Mouse (Mus musculus): ENCODE data around the gene AI597479. TPM values are rescaled to one million over a fixed set of nuclear protein-coding genes. Genes with fewer than 3 reads are reported as not detected.

AI597479 gene
- polyA plus RNA-seq, 1 experiment: 27.7 TPM

DNA sequence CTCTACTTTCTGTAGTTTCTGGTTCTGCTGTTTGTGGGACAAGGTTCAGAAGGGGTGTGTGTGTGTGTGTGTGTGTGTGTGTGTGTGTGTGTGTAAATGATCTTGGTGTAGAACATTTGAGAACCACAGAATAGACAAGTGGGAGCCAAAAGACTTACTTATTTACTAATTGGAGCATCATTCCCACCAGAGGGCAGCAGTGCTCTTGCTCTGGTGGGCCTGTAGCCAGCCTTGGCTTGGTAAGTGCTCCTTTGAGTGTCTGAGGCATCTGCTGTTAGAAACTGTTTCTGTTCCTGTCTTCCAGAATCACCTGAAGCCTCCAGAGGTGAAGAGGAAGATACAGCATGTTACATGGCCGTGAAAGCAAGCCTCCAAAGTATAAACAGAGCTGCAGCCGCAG, 14.4 kb downstream of the AI597479 start:
- H3K27ac ChIP-seq (ENCODE audit: insufficient read depth, low read length): no peak overlapping the region
- H3K9me3 ChIP-seq (replicated peaks; ENCODE audit: control insufficient read depth, insufficient read depth, low read length, poor library complexity, severe bottlenecking): no peaks in the 10 kb centered on the region
- H3K27me3 ChIP-seq (ENCODE audit: control insufficient read depth, insufficient read depth, low read length, poor library complexity, severe bottlenecking): no peaks in the 10 kb centered on the region
- no peak overlapping the region for H3K9ac ChIP-seq (ENCODE audit: low read depth, poor library complexity, severe bottlenecking)
- TF ChIP-seq EP300 (IDR thresholded peaks at IDR 0.05; ENCODE audit: insufficient read depth, low read depth, low read length) (no peak), CTCF (IDR thresholded peaks at IDR 0.05; ENCODE audit: low read depth, low read length) (peak; percentile 62), POLR2A (IDR thresholded peaks at IDR 0.05; ENCODE audit: insufficient read depth, low read length) (no peak)
- peaks cover 11% of the 10 kb centered on the region for H3K36me3 ChIP-seq (ENCODE audit: control insufficient read depth, insufficient read depth, low read length, poor library complexity, severe bottlenecking)
- no peaks in the 10 kb centered on the region for H3K4me1 ChIP-seq (ENCODE audit: control insufficient read depth, insufficient read depth, low read length)
- H3K4me3 ChIP-seq (ENCODE audit: low read depth, low read length): no peak overlapping the region

DNA sequence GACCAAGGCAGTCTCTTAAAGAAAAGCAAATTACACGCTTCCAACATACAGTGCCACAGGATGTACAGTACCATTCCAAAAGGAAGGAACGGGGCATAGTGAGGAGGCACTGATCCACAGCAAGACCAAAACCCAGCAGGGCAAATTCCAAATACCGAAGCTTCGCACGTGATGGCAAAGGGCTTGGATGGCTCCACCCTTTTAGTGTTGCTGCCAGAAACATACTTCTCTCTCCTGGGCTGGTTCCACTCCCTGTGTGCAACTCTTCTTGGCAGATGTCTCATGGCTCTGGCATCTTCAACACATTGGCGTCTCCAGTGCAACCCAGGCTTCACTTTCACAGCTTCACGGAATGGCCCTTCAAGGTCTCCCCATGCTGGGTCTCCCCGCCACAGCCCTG, 18.9 kb downstream of the AI597479 start:
- H3K9me3 ChIP-seq (replicated peaks; ENCODE audit: control insufficient read depth, insufficient read depth, low read length, poor library complexity, severe bottlenecking): no peaks in the 10 kb centered on the region; the same call in 1 of the 2 replicates
- no peak overlapping the region for H3K27ac ChIP-seq (ENCODE audit: insufficient read depth, low read length)
- peaks cover 2% of the 10 kb centered on the region for H3K36me3 ChIP-seq (ENCODE audit: control insufficient read depth, insufficient read depth, low read length, poor library complexity, severe bottlenecking)
- no peak overlapping the region for H3K9ac ChIP-seq (ENCODE audit: low read depth, poor library complexity, severe bottlenecking)
- no peak for TF ChIP-seq CTCF (IDR thresholded peaks at IDR 0.05; ENCODE audit: low read depth, low read length)
- TF ChIP-seq EP300 (IDR thresholded peaks at IDR 0.05; ENCODE audit: insufficient read depth, low read depth, low read length): no peak
- no peak for TF ChIP-seq POLR2A (IDR thresholded peaks at IDR 0.05; ENCODE audit: insufficient read depth, low read length)
- no peak overlapping the region for H3K4me3 ChIP-seq (ENCODE audit: low read depth, low read length)
- H3K27me3 ChIP-seq (ENCODE audit: control insufficient read depth, insufficient read depth, low read length, poor library complexity, severe bottlenecking): no peaks in the 10 kb centered on the region
- H3K4me1 ChIP-seq (ENCODE audit: control insufficient read depth, insufficient read depth, low read length): no peaks in the 10 kb centered on the region

DNA sequence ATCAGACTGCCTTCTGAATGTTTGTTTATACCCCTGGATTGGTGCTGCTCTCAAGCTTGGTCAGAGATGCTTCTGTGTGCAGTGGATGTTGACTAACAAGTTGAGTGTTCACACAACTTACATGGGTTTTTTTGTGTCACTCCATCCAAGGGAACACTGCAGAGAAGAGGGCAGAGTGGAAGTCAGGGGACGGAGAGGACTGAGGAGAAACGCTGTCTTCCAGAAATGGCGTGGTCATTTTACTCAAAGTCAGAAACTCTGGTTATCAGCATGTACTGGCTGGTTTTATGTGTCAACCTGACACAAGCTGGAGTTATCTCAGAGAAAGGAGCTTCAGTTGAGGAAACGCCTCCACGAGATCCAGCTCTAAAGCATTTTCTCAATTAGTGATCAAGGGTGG, 22.4 kb downstream of the AI597479 start:
- no peak overlapping the region for H3K4me3 ChIP-seq (ENCODE audit: low read depth, low read length)
- no peaks in the 10 kb centered on the region for H3K4me1 ChIP-seq (ENCODE audit: control insufficient read depth, insufficient read depth, low read length)
- no peaks in the 10 kb centered on the region; the same call in none of the 2 replicates for H3K36me3 ChIP-seq (ENCODE audit: control insufficient read depth, insufficient read depth, low read length, poor library complexity, severe bottlenecking)
- H3K27me3 ChIP-seq (ENCODE audit: control insufficient read depth, insufficient read depth, low read length, poor library complexity, severe bottlenecking): no peaks in the 10 kb centered on the region
- no peak overlapping the region for H3K9ac ChIP-seq (ENCODE audit: low read depth, poor library complexity, severe bottlenecking)
- H3K9me3 ChIP-seq (replicated peaks; ENCODE audit: control insufficient read depth, insufficient read depth, low read length, poor library complexity, severe bottlenecking): no peaks in the 10 kb centered on the region; the same call in 1 of the 2 replicates
- no peak for TF ChIP-seq POLR2A (IDR thresholded peaks at IDR 0.05; ENCODE audit: insufficient read depth, low read length)
- TF ChIP-seq EP300 (IDR thresholded peaks at IDR 0.05; ENCODE audit: insufficient read depth, low read depth, low read length): no peak
- TF ChIP-seq CTCF (IDR thresholded peaks at IDR 0.05; ENCODE audit: low read depth, low read length): no peak
- no peak overlapping the region for H3K27ac ChIP-seq (ENCODE audit: insufficient read depth, low read length)

DNA sequence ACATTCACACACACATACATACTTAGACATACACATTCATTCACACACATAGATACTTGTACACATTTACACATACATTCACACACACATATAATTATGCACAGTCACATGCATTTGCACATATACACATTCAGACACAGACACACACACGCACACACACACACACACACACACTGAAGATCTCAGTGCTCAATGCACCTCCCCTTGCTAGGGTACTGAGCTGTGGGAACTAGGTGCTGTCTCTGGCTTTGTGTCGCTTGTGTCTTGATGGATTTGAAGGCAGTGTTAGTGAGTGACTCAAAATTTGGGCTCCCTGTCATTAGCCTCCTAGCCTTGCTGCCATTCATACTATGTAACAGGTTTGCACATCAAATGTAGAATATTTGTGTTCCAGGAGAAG, 24.1 kb downstream of the AI597479 start:
- Histone ChIP-seq H3K4me3 (ENCODE audit: low read depth, low read length) (no peak overlapping the region), H3K9ac (ENCODE audit: low read depth, poor library complexity, severe bottlenecking) (no peak overlapping the region), H3K36me3 (ENCODE audit: control insufficient read depth, insufficient read depth, low read length, poor library complexity, severe bottlenecking) (no peaks in the 10 kb centered on the region; the same call in 1 of the 2 replicates), H3K27me3 (ENCODE audit: control insufficient read depth, insufficient read depth, low read length, poor library complexity, severe bottlenecking) (no peaks in the 10 kb centered on the region), H3K4me1 (ENCODE audit: control insufficient read depth, insufficient read depth, low read length) (no peaks in the 10 kb centered on the region), H3K27ac (ENCODE audit: insufficient read depth, low read length) (no peak overlapping the region), H3K9me3 (replicated peaks; ENCODE audit: control insufficient read depth, insufficient read depth, low read length, poor library complexity, severe bottlenecking) (no peaks in the 10 kb centered on the region; the same call in 1 of the 2 replicates)
- TF ChIP-seq POLR2A (IDR thresholded peaks at IDR 0.05; ENCODE audit: insufficient read depth, low read length) (no peak), EP300 (IDR thresholded peaks at IDR 0.05; ENCODE audit: insufficient read depth, low read depth, low read length) (no peak), CTCF (IDR thresholded peaks at IDR 0.05; ENCODE audit: low read depth, low read length) (no peak)

DNA sequence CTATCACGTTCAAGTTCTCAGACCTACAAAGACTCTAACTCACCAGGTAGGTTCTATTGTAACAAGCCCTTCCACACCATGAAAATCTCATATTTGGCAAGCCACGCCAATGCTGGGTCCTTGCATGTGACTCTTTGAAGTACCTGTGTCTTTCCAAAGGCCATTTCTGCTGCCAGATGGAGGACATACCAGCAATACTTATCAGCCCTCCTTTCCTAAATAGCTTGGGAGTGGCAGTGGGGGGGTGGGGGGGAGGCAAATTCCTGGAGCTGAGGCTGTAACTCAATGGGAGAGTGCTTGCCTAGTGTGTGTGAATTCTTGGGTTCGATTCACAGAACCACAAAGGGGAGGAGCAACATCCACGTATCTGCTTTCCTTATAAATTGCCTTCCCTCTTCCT, 26.2 kb downstream of the AI597479 start:
- Histone ChIP-seq H3K4me3 (ENCODE audit: low read depth, low read length) (no peak overlapping the region), H3K4me1 (ENCODE audit: control insufficient read depth, insufficient read depth, low read length) (no peaks in the 10 kb centered on the region), H3K9me3 (replicated peaks; ENCODE audit: control insufficient read depth, insufficient read depth, low read length, poor library complexity, severe bottlenecking) (no peaks in the 10 kb centered on the region), H3K9ac (ENCODE audit: low read depth, poor library complexity, severe bottlenecking) (no peak overlapping the region), H3K27me3 (ENCODE audit: control insufficient read depth, insufficient read depth, low read length, poor library complexity, severe bottlenecking) (no peaks in the 10 kb centered on the region), H3K36me3 (ENCODE audit: control insufficient read depth, insufficient read depth, low read length, poor library complexity, severe bottlenecking) (no peaks in the 10 kb centered on the region), H3K27ac (ENCODE audit: insufficient read depth, low read length) (no peak overlapping the region)
- TF ChIP-seq EP300 (IDR thresholded peaks at IDR 0.05; ENCODE audit: insufficient read depth, low read depth, low read length) (no peak), CTCF (IDR thresholded peaks at IDR 0.05; ENCODE audit: low read depth, low read length) (no peak), POLR2A (IDR thresholded peaks at IDR 0.05; ENCODE audit: insufficient read depth, low read length) (no peak)

DNA sequence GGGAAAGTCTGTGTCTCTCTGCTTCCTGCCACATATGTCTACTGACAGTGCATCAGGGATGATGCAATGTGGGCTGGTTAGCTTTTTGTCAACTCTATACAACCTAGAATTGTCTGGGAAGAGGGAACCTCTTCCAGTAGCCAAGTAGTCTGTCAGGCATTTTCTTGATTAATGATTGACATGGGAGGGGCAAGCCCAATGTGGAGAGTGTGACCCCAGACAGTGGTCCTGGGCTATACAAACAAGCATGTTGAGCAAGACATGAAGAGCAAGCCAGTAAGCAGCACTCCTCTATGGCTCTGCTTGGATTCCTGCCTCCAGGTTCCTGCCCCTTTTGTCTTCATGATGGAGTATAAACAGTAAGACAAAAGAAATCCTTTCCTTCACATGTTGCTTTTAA, 28.7 kb downstream of the AI597479 start:
- no peaks in the 10 kb centered on the region for H3K36me3 ChIP-seq (ENCODE audit: control insufficient read depth, insufficient read depth, low read length, poor library complexity, severe bottlenecking)
- H3K27ac ChIP-seq (ENCODE audit: insufficient read depth, low read length): no peak overlapping the region
- no peak overlapping the region for H3K4me3 ChIP-seq (ENCODE audit: low read depth, low read length)
- no peaks in the 10 kb centered on the region for H3K4me1 ChIP-seq (ENCODE audit: control insufficient read depth, insufficient read depth, low read length)
- no peaks in the 10 kb centered on the region for H3K27me3 ChIP-seq (ENCODE audit: control insufficient read depth, insufficient read depth, low read length, poor library complexity, severe bottlenecking)
- TF ChIP-seq POLR2A (IDR thresholded peaks at IDR 0.05; ENCODE audit: insufficient read depth, low read length) (no peak), CTCF (IDR thresholded peaks at IDR 0.05; ENCODE audit: low read depth, low read length) (no peak), EP300 (IDR thresholded peaks at IDR 0.05; ENCODE audit: insufficient read depth, low read depth, low read length) (no peak)
- H3K9ac ChIP-seq (ENCODE audit: low read depth, poor library complexity, severe bottlenecking): no peak overlapping the region
- no peaks in the 10 kb centered on the region for H3K9me3 ChIP-seq (replicated peaks; ENCODE audit: control insufficient read depth, insufficient read depth, low read length, poor library complexity, severe bottlenecking)

Measured in ES-Bruce4 (cell line).